Mouse (Mus musculus) erythroblast, adult 5-6 weeks (primary cell): Measurements from ENCODE around the gene Pou2f2. TPM values are rescaled to one million over a fixed set of nuclear protein-coding genes. Genes with fewer than 3 reads are reported as not detected.

Experiments
- ATAC-seq: replicated peaks from 2 replicates; pipeline ENCODE4 v1.8.0; 2016; ENCODE audit warnings: moderate number of reproducible peaks, mild to moderate bottlenecking, moderate TSS enrichment, inconsistent platforms; ENCODE audit not compliant: poor library complexity, low FRiP score, severe bottlenecking
- total RNA-seq, 2 experiments: library from RNA; stranded (forward) in 1 of 2; stranded (reverse) in 1 of 2; fragments of 150-400 nt in 1 of 2; fragments of 200-764, 138-1000 nt in 1 of 2; gene quantifications; 2 replicates each; pipeline versions ENCODE4 v1.2.3 to v1.2.4; 2015 to 2017; ENCODE audit warnings: low replicate concordance in 2 of 2

Pou2f2 gene
- total RNA-seq, 2 experiments from 2014 or later: 1.2 to 3.1 TPM

DNA sequence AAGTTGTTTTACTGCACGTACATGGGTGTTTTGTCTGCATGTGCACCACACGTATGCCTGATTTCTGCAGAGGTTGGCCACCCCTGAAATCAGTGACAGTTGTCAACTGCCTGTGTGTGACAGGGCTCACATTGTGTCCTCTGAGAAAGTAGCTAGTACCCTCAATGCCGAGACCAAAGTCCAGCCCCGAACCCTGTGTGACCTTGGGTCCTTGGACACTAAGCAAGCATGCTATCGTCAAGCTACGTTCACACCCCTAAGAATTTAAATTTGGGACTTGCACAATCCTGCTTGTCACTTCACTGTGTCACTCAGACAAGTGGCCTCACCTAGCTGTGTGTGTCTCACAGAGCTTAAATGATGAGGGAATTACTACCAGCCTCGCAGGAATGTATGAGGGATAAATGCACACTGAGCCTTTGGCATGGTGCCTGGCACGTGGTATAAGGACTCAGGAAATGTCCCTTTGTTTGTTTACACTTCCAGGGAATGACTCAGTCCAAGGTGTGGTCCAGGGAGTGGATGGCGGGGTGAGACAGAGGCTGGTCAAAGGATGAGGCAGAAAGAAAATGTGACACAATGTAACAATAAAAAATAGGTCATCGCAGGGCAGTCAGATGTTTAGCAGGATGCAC is 18.0 kb upstream of the Pou2f2 start:
- ATAC-seq: no peak

DNA sequence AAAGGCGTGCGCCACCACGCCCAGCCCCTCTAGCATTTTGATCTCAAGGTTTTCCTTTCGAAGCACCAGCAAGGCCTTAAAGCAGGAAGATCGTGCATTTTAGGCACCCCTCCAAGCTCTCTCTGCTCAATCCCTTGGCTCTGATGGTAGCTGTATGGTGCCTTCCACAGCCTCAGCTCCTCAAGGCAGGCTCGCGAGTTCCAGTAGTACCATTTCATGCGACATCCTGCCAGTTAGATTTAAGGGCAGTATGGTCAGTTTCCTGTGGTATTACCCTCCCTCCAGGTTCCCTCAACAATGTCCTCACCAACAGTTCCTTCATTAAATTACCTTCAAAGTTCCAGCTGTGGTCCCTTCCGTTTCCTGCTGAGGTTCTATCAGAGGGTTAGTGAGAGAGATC is 16.6 kb upstream of the Pou2f2 start:
- no peak for ATAC-seq

DNA sequence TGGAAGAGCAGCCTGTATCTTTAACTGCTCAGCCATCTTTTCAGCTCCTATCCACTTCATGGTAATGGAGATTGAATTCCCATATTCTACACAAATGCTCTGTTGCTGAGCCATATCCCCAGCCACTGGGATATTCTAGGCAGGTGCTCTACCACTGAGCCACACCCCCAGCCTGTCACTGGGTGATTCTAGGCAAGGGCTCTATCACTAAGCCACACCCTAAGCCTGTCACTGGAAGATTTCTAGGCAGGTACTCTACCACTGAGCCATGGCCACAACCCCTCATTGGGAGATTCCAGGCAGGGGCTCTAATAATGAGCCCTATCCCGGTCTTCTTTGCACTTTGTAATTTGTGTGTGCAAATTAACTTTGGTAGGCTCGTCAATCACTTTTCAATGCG is 15.6 kb upstream of the Pou2f2 start:
- peak; percentile 88 for ATAC-seq

DNA sequence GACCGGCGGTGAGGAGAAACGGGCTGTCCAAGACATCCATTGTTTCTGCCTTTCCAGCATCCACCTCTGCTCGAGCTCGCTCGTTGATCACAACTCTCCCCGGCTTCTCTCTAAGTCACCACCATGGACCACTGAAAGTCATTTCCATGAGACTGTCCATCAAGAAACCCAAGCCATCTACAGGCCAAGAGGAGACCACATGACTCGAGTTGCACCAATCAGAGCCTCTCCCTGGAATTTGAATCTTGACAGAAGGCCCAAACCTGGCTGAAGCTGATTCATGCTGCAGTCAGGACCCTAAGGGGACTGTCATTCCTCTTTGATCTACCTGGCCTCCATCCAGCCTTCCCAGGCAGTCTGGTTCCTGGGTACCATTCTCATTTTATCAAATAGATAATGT is 12.6 kb upstream of the Pou2f2 start:
- ATAC-seq: no peak

GRCm38 (mm10) chr7:25190806-25191205 is 11.3 kb upstream of the Pou2f2 start:
- no peak for ATAC-seq

DNA sequence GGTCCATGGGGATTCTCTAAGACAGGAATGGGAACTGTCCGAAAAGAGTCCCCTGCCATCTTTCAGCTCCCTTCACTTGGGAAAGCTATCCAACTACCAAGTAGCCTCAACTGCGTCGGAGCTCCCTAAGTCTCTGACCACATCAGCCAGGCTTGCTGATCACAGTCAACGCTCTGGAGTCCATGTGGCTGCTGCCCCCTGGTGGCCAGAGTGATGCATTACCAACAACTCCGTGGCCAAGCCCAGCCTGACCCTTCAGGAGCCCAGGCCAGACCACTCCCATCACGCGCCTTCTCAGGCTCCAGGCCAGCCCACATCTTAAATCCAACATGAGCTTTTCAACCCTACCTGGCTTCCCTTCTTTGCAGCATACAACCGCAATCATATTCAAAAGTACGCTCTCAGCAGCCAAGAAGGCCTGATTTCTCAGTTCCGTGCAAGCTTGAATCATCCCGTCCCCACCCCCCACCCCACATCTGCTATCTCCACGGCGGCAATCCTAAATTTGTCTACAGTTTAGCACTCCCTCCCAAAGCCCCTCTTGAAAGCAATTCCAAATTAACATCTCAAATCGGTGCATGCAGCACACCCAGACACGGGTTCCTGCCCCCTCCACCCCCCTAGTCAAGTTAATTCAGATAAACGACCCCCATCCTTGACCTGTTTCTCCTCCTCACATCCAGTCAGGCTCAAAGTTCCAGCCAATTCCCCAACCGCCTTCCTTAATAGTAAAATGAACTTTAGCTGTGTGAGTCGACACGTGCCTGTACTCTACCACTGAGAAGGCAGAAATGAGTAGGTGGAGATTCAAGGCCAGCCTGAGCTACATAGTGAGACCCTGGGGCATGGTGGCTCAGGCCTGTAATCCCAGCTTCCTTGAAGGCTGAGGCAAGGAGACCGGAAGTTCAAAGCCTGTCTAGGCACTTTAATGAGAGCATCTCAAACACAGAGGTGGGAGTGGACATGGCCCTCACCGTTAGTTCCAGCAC is 8.4 kb upstream of the Pou2f2 start:
- peak; percentile 96 for ATAC-seq

- ATAC-seq: no peak
These were observed 4.6 kb upstream of the Pou2f2 start for GRCm38 (mm10) chr7:25184091-25184490.

DNA sequence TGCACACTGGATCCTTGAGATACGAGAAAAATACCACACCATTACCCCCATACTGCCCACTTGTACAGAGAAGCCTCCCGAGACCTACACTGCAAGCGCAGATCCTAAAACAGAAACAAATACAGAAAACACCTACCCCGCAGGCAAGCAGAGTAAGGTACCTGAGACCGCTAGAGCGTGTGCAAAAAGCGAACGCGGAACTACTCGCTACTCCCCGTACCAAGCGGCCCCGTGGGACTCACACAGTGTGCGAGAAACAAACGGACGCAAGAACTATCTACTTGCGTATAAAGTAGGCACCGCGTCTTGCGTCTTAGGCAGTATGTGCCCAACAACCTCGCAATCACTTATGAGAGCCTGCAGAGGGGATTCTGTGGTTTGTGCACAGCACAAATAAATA is 2.3 kb upstream of the Pou2f2 start:
- no peak; the same call in 1 of the 2 replicates for ATAC-seq

DNA sequence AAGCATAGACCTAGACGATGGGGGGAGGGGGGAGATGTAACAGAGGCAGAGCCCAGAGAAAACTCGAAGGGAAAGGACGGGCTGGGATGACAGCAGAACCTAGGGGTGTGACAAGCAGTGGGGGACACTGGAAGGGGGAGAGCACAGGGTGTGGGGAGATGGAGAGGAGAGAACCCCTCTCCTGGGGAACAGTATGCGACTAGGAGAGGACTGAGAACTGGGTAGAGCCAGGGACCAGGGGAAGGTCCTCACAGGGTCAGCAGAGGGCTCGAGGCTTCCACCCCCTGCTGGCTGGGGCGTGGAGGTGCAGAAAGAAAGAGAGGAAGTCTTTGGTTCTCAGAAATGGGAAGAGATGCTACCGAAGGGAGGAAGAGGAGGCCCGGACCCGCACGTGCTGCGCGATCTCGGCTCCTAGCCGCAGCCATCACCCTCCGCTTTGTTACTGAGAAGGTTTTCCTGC is 1.8 kb upstream of the Pou2f2 start:
- peak; percentile 77 for ATAC-seq

GRCm38 (mm10) chr7:25180512-25180911 is 986 bp upstream of the Pou2f2 start:
- no peak for ATAC-seq

- no peak for ATAC-seq
These were observed 530 bp downstream of the Pou2f2 start for GRCm38 (mm10) chr7:25178787-25179605.

DNA sequence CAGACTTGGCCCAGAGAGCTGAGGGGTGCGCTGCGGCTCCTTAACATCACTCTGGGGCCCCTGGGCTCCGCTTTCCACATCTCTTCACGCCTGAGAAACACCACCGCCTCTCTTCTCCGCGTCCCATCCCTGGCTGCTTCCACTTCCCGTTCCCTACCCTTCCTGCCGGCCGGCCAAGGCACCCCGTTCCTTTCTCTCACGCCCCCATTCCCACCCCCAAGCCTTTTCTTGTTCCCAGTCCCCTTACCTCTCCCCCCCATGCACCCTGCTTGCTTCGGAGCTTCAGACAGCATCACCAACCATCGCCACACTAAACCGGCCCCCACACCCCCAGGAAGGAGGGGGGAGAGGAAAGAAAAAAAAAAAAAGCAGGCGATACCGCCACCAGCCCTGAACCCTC is 1.2 kb downstream of the Pou2f2 start:
- no peak for ATAC-seq

DNA sequence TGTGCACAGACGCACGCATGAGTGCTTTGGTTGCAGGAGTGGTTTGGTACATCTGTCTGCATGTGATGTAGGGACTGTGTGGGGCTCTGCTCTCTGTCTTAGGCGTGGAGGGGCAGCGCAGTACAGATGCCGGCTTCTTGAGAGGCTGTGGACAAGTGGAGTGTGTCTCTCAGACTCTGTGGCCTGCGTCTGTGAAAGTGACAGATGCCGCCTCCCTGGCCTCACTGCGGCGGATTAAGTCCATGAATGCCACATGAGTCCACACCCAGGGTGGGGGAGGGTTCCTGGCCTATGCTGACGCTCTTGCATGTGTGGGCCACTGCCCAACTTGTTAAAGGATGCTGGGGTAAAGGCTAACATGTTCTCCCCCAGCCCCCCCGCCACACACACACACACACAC is 5.2 kb downstream of the Pou2f2 start:
- no peak for ATAC-seq

GRCm38 (mm10) chr7:25172669-25173068 is 6.9 kb downstream of the Pou2f2 start:
- no peak for ATAC-seq

DNA sequence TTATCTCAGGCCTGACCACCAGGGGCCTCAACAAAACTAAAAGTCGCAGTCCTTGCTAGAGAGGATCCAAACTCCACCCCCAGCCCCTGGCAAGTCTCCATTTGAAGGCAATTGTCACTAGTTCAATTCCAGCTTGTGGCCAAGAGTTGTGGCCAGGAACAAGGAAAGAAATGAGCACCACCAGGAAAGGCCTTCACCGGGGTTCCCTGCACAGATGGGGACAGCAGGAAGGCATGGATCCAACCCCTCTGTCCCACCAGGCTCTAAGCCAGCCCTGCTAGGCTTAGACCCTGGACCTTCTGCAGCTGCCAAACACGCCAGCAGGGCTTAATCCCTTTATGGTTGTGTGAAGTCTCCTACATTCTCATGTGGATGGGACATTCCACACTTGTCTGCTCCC is 8.9 kb downstream of the Pou2f2 start:
- no peak for ATAC-seq

DNA sequence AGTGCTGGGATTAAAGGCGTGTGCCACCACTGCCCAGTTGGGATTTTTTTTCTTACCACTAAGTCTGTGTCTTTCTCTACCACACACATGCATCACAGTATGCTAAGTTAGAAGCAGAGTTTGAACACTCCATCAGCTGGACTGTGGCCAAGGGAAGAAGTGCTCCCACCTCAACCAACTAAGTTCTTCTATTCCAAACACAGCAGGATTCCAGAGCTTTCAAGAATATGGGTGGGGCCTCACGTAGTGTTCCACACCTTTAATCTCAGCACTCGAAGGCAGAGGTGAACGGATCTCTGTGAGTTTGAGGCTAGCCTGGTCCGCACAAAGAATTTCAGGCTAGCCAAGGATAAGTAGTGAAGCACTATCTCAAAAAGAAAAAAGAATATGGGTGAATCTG is 13.4 kb downstream of the Pou2f2 start:
- ATAC-seq: no peak

GRCm38 (mm10) chr7:25156158-25156648 is 23.3 kb downstream of the Pou2f2 start:
- peak; percentile 54 for ATAC-seq

- ATAC-seq: peak; percentile 87
These were observed 23.9 kb downstream of the Pou2f2 start for GRCm38 (mm10) chr7:25155469-25156157.

DNA sequence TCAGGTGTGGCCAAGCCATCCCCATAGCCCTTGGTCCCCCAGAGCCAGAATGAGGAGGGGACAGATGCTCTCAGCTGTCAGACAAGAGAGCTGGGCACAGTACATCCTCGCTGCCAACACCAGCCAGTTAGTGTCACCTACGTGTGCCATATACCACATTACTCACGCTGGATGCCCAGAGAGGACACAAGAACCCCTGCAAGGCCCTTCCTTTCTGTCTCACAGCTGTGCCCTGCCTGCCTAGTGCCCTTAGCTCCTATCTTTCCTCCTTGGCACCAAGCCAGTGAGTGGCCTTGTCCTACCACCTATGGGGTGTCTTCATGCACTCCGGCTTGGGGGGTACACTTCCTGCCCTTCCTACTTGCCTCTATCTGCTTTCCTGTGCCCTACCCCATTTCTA is 24.9 kb downstream of the Pou2f2 start:
- ATAC-seq: peak; percentile 50; the same call in 1 of the 2 replicates
